Mouse (Mus musculus) 3134 (cell line): ENCODE data around the gene Ppp2r5a.

Source experiments
- DNase-seq: peaks from one replicate; pipeline ENCODE4 v3.0.0-alpha.2; 2011; ENCODE audit warnings: low spot score; ENCODE audit not compliant: insufficient read length; ENCODE audit errors: extremely low read depth

The Ppp2r5a gene

GRCm38 (mm10) chr1:191419421-191419820 lies 16.3 kb upstream of the Ppp2r5a start:
- no peak for DNase-seq

GRCm38 (mm10) chr1:191418936-191419335 lies 15.9 kb upstream of the Ppp2r5a start:
- no peak for DNase-seq

- DNase-seq, result no peak
Measured at GRCm38 (mm10) chr1:191417111-191417510, 14.0 kb upstream of the Ppp2r5a start.

- no peak for DNase-seq
Measured at GRCm38 (mm10) chr1:191416611-191417010, 13.5 kb upstream of the Ppp2r5a start.

GRCm38 (mm10) chr1:191414432-191414831 lies 11.4 kb upstream of the Ppp2r5a start:
- no peak for DNase-seq

- no peak for DNase-seq
Measured at GRCm38 (mm10) chr1:191413691-191414415, 10.8 kb upstream of the Ppp2r5a start.

- DNase-seq, result no peak
Measured at GRCm38 (mm10) chr1:191410294-191411036, 7.4 kb upstream of the Ppp2r5a start.

- DNase-seq, result no peak
Measured at GRCm38 (mm10) chr1:191407246-191407645, 4.2 kb upstream of the Ppp2r5a start.

- DNase-seq, result no peak
Measured at GRCm38 (mm10) chr1:191406516-191406915, 3.4 kb upstream of the Ppp2r5a start.

- no peak for DNase-seq
Measured at GRCm38 (mm10) chr1:191404721-191405329, 1.8 kb upstream of the Ppp2r5a start.

GRCm38 (mm10) chr1:191404301-191404700 lies 1.2 kb upstream of the Ppp2r5a start:
- no peak for DNase-seq

- no peak for DNase-seq
Measured at GRCm38 (mm10) chr1:191402506-191402905, 566 bp downstream of the Ppp2r5a start.

- peak; percentile 100 for DNase-seq
Measured at GRCm38 (mm10) chr1:191396897-191397849, 5.9 kb downstream of the Ppp2r5a start.

GRCm38 (mm10) chr1:191396446-191396845 lies 6.6 kb downstream of the Ppp2r5a start:
- DNase-seq, result no peak

- DNase-seq, result peak; percentile 68
Measured at GRCm38 (mm10) chr1:191395871-191396433, 7.1 kb downstream of the Ppp2r5a start.

- no peak for DNase-seq
Measured at GRCm38 (mm10) chr1:191395200-191395599, 7.9 kb downstream of the Ppp2r5a start.

- no peak for DNase-seq
Measured at GRCm38 (mm10) chr1:191394126-191394525, 8.9 kb downstream of the Ppp2r5a start.

- no peak for DNase-seq
Measured at GRCm38 (mm10) chr1:191393536-191393935, 9.5 kb downstream of the Ppp2r5a start.

GRCm38 (mm10) chr1:191391311-191391710 lies 11.8 kb downstream of the Ppp2r5a start:
- DNase-seq, result peak; percentile 41

- no peak for DNase-seq
Measured at GRCm38 (mm10) chr1:191384786-191385430, 18.2 kb downstream of the Ppp2r5a start.
